Mouse (Mus musculus) testis, adult 2 months (tissue): Measurements from ENCODE around the gene Ptrh1.

Experiments
- CTCF ChIP-seq: fragments of 200-500 bp; IDR thresholded peaks from 2 replicates; pipeline ENCODE4 v1.5.1; 2012; ENCODE audit warnings: low read depth, mild to moderate bottlenecking, inconsistent platforms, low read length, moderate library complexity; ENCODE audit not compliant: control insufficient read depth, insufficient read depth, insufficient replicate concordance
- POLR2A ChIP-seq: fragments of 200-500 bp; IDR thresholded peaks from 2 replicates; pipeline ENCODE4 v1.6.1; 2012; ENCODE audit warnings: low read depth, mild to moderate bottlenecking, inconsistent platforms, low read length, moderate library complexity; ENCODE audit not compliant: control insufficient read depth

GRCm38 (mm10) chr2:32822643-32823042 is 47.1 kb downstream of the Ptrh1 start:
- no peak for TF ChIP-seq POLR2A
- no peak for TF ChIP-seq CTCF
